Mouse (Mus musculus): ENCODE results near the gene 6030408B16Rik.

GRCm38 (mm10) chr15:101256463-101257206 is 36.4 kb upstream of the 6030408B16Rik start:
- no peak for TF ChIP-seq POLR2A (IDR thresholded peaks at IDR 0.05; ENCODE audit: borderline replicate concordance, extremely low read depth, insufficient read depth, insufficient read length, poor library complexity, severe bottlenecking)
- TF ChIP-seq CTCF (IDR thresholded peaks at IDR 0.05; ENCODE audit: borderline replicate concordance, extremely low read depth, insufficient read depth, insufficient read length): no peak

All from brain, embryonic 14.5 days (tissue).